Mouse (Mus musculus): ENCODE measurements around the gene Slc38a10.
A peak's percentile ranks its signal among the peaks of the same experiment; 100 is the strongest.

Slc38a10 gene

GRCm38 (mm10) chr11:120175948-120176347 is 24.8 kb upstream of the Slc38a10 start:
- DNase-seq (ENCODE audit: low read depth): no peak

GRCm38 (mm10) chr11:120173213-120173612 is 22.1 kb upstream of the Slc38a10 start:
- no peak for DNase-seq (ENCODE audit: low read depth)

- peak; percentile 26 for DNase-seq (ENCODE audit: low read depth)
Observed at GRCm38 (mm10) chr11:120171168-120171567, 20.0 kb upstream of the Slc38a10 start.

GRCm38 (mm10) chr11:120169208-120169992 is 18.3 kb upstream of the Slc38a10 start:
- peak; percentile 81 for DNase-seq (ENCODE audit: low read depth)

- no peak for DNase-seq (ENCODE audit: low read depth)
Observed at GRCm38 (mm10) chr11:120168516-120168915, 17.4 kb upstream of the Slc38a10 start.

GRCm38 (mm10) chr11:120167921-120168356 is 16.8 kb upstream of the Slc38a10 start:
- no peak for DNase-seq (ENCODE audit: low read depth)

- no peak for DNase-seq (ENCODE audit: low read depth)
Observed at GRCm38 (mm10) chr11:120167059-120167458, 15.9 kb upstream of the Slc38a10 start.

GRCm38 (mm10) chr11:120164471-120165261 is 13.5 kb upstream of the Slc38a10 start:
- DNase-seq (ENCODE audit: low read depth): no peak

GRCm38 (mm10) chr11:120164028-120164427 is 12.9 kb upstream of the Slc38a10 start:
- no peak for DNase-seq (ENCODE audit: low read depth)

- peak; percentile 80 for DNase-seq (ENCODE audit: low read depth)
Observed at GRCm38 (mm10) chr11:120163207-120163606, 12.1 kb upstream of the Slc38a10 start.

- DNase-seq (ENCODE audit: low read depth): no peak
Observed at GRCm38 (mm10) chr11:120161245-120161644, 10.1 kb upstream of the Slc38a10 start.

GRCm38 (mm10) chr11:120160478-120160877 is 9.3 kb upstream of the Slc38a10 start:
- DNase-seq (ENCODE audit: low read depth): peak; percentile 54

- no peak for DNase-seq (ENCODE audit: low read depth)
Observed at GRCm38 (mm10) chr11:120159653-120160052, 8.5 kb upstream of the Slc38a10 start.

- peak; percentile 96 for DNase-seq (ENCODE audit: low read depth)
Observed at GRCm38 (mm10) chr11:120158828-120159227, 7.7 kb upstream of the Slc38a10 start.

- peak; percentile 75 for DNase-seq (ENCODE audit: low read depth)
Observed at GRCm38 (mm10) chr11:120150440-120151112, 570 bp downstream of the Slc38a10 start.

- peak; percentile 56 for DNase-seq (ENCODE audit: low read depth)
Observed at GRCm38 (mm10) chr11:120149510-120150200, 1.5 kb downstream of the Slc38a10 start.

GRCm38 (mm10) chr11:120148201-120148855 is 2.8 kb downstream of the Slc38a10 start:
- no peak for DNase-seq (ENCODE audit: low read depth)

- peak; percentile 29 for DNase-seq (ENCODE audit: low read depth)
Observed at GRCm38 (mm10) chr11:120143708-120144497, 7.2 kb downstream of the Slc38a10 start.

GRCm38 (mm10) chr11:120142601-120143051 is 8.5 kb downstream of the Slc38a10 start:
- DNase-seq (ENCODE audit: low read depth): peak; percentile 99

- no peak for DNase-seq (ENCODE audit: low read depth)
Observed at GRCm38 (mm10) chr11:120140255-120140654, 10.9 kb downstream of the Slc38a10 start.

All from 416B (cell line).